Mouse (Mus musculus): ENCODE results near the gene Zfp27. TPM values are rescaled to one million over a fixed set of nuclear protein-coding genes. Genes with fewer than 3 reads are reported as not detected.

Zfp27 gene
- total RNA-seq (2014; fragmentation: Nextera tagmentation) (10.6 and 12.6 TPM in 2 replicates), total RNA-seq (2017) (9.0 and 10.2 TPM in 2 replicates), polyA plus RNA-seq (2012) (0.23 and 0.27 TPM in 2 replicates)

DNA sequence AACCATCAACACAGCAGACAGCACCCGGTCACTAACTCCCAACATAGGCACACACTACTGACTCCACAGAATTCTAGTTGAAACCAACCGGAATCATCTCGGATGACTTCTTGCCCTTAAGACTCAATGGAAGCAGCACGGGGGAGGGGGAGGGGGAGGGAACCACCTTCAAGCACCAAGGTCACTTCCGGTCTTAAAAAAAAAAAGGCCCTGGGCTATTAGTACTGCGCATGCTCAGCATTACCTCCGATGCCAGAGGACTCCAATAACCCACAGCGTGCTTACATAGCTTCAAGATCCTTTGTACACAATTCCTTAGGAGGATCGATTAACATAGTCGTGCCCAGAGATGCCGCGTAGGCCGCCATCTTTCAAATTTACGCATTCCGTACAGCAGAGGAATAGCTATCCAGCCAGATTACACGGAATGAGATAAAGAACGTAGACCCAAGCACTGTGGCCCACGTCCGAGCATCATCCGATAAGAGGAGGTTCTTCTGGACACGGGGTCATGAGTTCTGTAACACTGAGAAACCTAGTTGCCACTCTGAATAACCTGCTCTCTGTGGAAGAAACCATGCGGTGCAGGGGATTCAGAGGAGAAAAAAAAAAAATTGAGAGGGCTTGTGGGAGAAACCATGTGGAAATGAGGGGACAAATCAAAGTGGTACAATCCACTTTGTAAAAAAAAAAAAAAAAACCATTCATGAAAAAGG is at the start of gene Zfp27:
Gene Zfp27, minus strand, starts transcription at position 607 of the 716 bp plus-strand sequence.
- ATAC-seq (ENCODE audit: extremely low read depth, insufficient number of reproducible peaks, low FRiP score, poor library complexity, severe bottlenecking) (peak; percentile 69), DNase-seq (ENCODE audit: low spot score) (peak; percentile 70)
- Histone ChIP-seq H3K4me1 (ENCODE audit: insufficient read depth, low read depth, low read length) (peaks cover 19% of the 10 kb centered on the region), H3K4me3 (ENCODE audit: low read depth, low read length) (peak within 1 kb of the TSS; percentile 70), H3K27me3 (ENCODE audit: insufficient read depth, low read length) (no peaks in the 10 kb centered on the region), H3K9me3 (replicated peaks) (no peaks in the 10 kb centered on the region), H3K36me3 (replicated peaks) (peaks cover 21% of the 10 kb centered on the region)
- TF ChIP-seq GATA2 (IDR thresholded peaks at IDR 0.05; ENCODE audit: borderline replicate concordance, low read depth, low read length), result no peak
- TF ChIP-seq GATA1 (IDR thresholded peaks at IDR 0.05; ENCODE audit: borderline replicate concordance, low read length), result no peak
- no peak for TF ChIP-seq CTCF (IDR thresholded peaks at IDR 0.05; ENCODE audit: low read depth, low read length)
- TF ChIP-seq POLR2AphosphoS5 (IDR thresholded peaks at IDR 0.05; ENCODE audit: insufficient replicate concordance, low read depth, low read length), result no peak
- TF ChIP-seq TAL1 (conservative IDR thresholded peaks at IDR 0.05; ENCODE audit: low read depth, low read length), result no peak

DNA sequence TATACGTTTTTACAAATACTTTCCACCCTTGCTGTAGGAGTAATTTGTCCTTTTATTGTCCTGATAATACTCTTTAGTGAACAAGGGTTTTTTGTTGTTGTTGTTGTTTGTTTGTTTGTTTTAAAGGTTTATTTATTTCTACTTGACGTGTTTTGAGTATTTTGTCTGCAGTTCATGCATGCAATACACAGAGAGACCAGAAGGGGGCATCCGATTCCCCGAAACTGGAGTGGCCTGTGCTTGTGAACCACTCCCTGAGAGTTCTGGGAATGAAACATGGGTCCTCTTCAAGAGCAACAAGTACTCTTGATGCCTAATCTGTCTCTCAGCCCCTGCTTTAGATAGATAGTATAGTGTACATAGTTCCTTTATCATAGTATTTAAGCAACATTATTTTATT is 48.4 kb upstream of the Zfp27 start:
- no peak for ATAC-seq (ENCODE audit: extremely low read depth, insufficient number of reproducible peaks, low FRiP score, poor library complexity, severe bottlenecking)
- no peaks in the 10 kb centered on the region for H3K27me3 ChIP-seq (ENCODE audit: insufficient read depth, low read length)
- peak overlapping the region; percentile 79; the same call in 1 of the 2 replicates for H3K4me3 ChIP-seq (ENCODE audit: low read depth, low read length)
- peaks cover 17% of the 10 kb centered on the region for H3K36me3 ChIP-seq (replicated peaks)
- peaks cover 9% of the 10 kb centered on the region for H3K4me1 ChIP-seq (ENCODE audit: insufficient read depth, low read depth, low read length)
- peak; percentile 28 for DNase-seq (ENCODE audit: low spot score)
- TF ChIP-seq GATA2 (IDR thresholded peaks at IDR 0.05; ENCODE audit: borderline replicate concordance, low read depth, low read length) (no peak), CTCF (IDR thresholded peaks at IDR 0.05; ENCODE audit: low read depth, low read length) (peak; percentile 63), POLR2AphosphoS5 (IDR thresholded peaks at IDR 0.05; ENCODE audit: insufficient replicate concordance, low read depth, low read length) (no peak)
- H3K9me3 ChIP-seq (replicated peaks), result no peaks in the 10 kb centered on the region

DNA sequence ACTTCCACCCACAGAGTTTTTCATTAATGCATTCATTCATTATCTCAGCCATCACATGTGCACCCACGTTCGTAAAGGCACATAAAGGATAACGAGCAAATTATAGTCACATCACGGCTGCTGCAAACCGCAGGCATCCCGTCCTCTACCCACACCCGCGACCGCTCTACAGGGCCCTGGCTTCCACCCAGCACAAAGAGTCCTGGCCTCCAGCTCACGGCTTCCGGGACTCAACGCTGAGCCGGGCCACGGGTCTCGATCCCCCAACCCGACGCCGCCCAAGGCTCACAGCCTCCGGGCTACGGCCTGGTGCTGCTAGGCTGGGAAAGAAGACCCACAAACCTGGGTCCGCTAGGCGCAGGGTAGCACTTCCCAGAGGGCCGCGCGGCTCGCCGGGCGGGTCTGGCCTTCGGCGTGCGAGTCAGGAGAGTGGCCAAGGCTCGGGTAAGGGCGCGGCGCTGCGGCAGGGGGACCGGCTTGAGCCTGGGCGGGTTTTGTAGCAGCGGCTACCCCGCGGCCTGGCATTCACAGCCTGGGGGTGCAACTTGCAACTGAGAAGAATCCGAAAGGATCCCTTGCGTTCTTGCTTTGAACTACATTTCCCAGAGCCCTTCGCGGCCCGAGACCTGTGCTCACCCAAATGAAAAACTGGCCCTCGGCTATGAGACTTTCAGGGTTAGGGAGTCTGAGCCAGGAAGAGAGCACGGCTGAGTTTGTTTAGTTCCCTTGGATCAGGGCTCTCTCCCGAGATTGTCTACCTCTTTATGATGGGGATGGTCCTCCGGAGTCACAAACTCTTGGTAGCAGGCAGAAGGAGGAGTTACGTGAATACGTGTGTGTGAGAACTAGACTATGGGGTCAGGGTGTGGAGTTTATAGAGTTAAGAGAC is 47.4 kb upstream of the Zfp27 start, which contains the start of gene Zfp74:
Gene Zfp74, minus strand, starts transcription at position 577 of the 889 bp plus-strand sequence.
- peak within 1 kb of the TSS; percentile 79 for H3K4me3 ChIP-seq (ENCODE audit: low read depth, low read length)
- no peaks in the 10 kb centered on the region for H3K9me3 ChIP-seq (replicated peaks)
- peak; percentile 78 for DNase-seq (ENCODE audit: low spot score)
- peaks cover 25% of the 10 kb centered on the region for H3K36me3 ChIP-seq (replicated peaks)
- ATAC-seq (ENCODE audit: extremely low read depth, insufficient number of reproducible peaks, low FRiP score, poor library complexity, severe bottlenecking), result peak; percentile 58
- peaks cover 9% of the 10 kb centered on the region for H3K4me1 ChIP-seq (ENCODE audit: insufficient read depth, low read depth, low read length)
- TF ChIP-seq CTCF (IDR thresholded peaks at IDR 0.05; ENCODE audit: low read depth, low read length) (no peak), GATA1 (IDR thresholded peaks at IDR 0.05; ENCODE audit: borderline replicate concordance, low read length) (no peak), TAL1 (conservative IDR thresholded peaks at IDR 0.05; ENCODE audit: low read depth, low read length) (no peak), POLR2AphosphoS5 (IDR thresholded peaks at IDR 0.05; ENCODE audit: insufficient replicate concordance, low read depth, low read length) (no peak), GATA2 (IDR thresholded peaks at IDR 0.05; ENCODE audit: borderline replicate concordance, low read depth, low read length) (no peak)
- no peaks in the 10 kb centered on the region for H3K27me3 ChIP-seq (ENCODE audit: insufficient read depth, low read length)

DNA sequence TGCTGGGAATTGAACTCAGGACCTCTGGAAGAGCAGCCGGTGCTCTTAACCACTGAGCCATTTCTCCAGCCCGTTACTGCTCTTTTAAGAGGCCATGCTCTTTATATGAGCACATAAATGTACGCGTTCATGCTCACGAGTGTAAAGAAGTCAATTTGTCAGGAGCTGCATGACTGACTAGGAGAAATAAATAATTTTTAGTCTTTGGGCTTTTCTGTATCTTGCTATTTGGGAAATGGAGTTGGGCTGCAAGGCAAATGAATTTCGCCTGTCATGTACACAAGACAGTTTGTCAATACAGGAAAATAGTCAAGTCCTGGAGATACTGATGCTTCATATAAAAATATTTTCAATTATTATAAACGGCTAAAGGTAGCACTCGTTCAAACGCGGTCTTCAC is 46.7 kb upstream of the Zfp27 start:
- no peaks in the 10 kb centered on the region for H3K27me3 ChIP-seq (ENCODE audit: insufficient read depth, low read length)
- peaks cover 9% of the 10 kb centered on the region for H3K4me1 ChIP-seq (ENCODE audit: insufficient read depth, low read depth, low read length)
- no peaks in the 10 kb centered on the region for H3K9me3 ChIP-seq (replicated peaks)
- H3K4me3 ChIP-seq (ENCODE audit: low read depth, low read length), result peak overlapping the region; percentile 79
- peaks cover 30% of the 10 kb centered on the region for H3K36me3 ChIP-seq (replicated peaks)
- no peak for ATAC-seq (ENCODE audit: extremely low read depth, insufficient number of reproducible peaks, low FRiP score, poor library complexity, severe bottlenecking)
- TF ChIP-seq TAL1 (conservative IDR thresholded peaks at IDR 0.05; ENCODE audit: low read depth, low read length) (no peak), GATA2 (IDR thresholded peaks at IDR 0.05; ENCODE audit: borderline replicate concordance, low read depth, low read length) (no peak), POLR2AphosphoS5 (IDR thresholded peaks at IDR 0.05; ENCODE audit: insufficient replicate concordance, low read depth, low read length) (no peak), CTCF (IDR thresholded peaks at IDR 0.05; ENCODE audit: low read depth, low read length) (no peak), GATA1 (IDR thresholded peaks at IDR 0.05; ENCODE audit: borderline replicate concordance, low read length) (no peak)
- DNase-seq (ENCODE audit: low spot score), result no peak

DNA sequence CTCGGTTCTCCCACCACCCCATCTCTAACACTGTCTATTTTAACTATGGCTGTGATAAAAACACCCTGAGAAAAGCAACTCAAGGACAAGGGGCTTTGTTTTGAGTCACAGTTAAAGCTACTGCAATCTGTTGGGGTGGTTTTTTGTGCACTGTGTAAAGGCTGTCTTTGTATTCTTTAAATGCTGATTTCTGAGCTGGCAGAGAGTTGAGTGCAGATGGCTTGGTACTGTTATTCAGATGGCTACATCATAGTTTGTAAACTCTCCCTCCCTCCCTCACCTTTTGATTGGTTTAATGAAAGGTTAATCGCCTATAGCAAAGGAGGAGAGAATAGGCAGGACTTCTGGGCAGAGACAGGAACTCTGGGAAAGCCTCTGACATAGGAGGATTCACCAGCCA is 37.8 kb upstream of the Zfp27 start:
- Histone ChIP-seq H3K36me3 (replicated peaks) (peaks cover 64% of the 10 kb centered on the region), H3K9me3 (replicated peaks) (no peaks in the 10 kb centered on the region), H3K27me3 (ENCODE audit: insufficient read depth, low read length) (no peaks in the 10 kb centered on the region), H3K4me3 (ENCODE audit: low read depth, low read length) (no peak overlapping the region), H3K4me1 (ENCODE audit: insufficient read depth, low read depth, low read length) (no peaks in the 10 kb centered on the region)
- ATAC-seq (ENCODE audit: extremely low read depth, insufficient number of reproducible peaks, low FRiP score, poor library complexity, severe bottlenecking) (no peak), DNase-seq (ENCODE audit: low spot score) (no peak)
- no peak for TF ChIP-seq TAL1 (conservative IDR thresholded peaks at IDR 0.05; ENCODE audit: low read depth, low read length)
- TF ChIP-seq CTCF (IDR thresholded peaks at IDR 0.05; ENCODE audit: low read depth, low read length), result no peak
- TF ChIP-seq GATA2 (IDR thresholded peaks at IDR 0.05; ENCODE audit: borderline replicate concordance, low read depth, low read length), result no peak

DNA sequence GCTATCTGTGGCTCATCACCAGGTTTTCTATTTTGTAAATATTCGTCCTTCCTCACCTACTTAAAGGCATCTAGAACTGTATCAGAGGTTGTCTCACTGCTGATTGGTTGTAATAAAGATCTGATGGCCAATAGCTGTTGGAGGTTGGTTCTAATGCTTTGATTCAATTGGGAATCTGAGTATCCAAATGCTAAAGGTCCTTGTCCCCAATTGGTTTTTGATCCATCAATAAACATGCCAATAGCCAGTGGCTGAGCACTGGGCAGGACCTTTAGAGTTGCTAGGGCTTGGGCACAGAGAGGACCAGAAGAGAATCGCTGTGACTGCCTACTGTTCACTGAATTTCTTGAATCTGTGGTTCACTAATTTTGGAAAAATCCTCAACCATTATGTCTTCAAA is 37.3 kb upstream of the Zfp27 start:
- H3K36me3 ChIP-seq (replicated peaks), result peaks cover 60% of the 10 kb centered on the region
- ATAC-seq (ENCODE audit: extremely low read depth, insufficient number of reproducible peaks, low FRiP score, poor library complexity, severe bottlenecking) (no peak), DNase-seq (ENCODE audit: low spot score) (no peak)
- H3K27me3 ChIP-seq (ENCODE audit: insufficient read depth, low read length), result no peaks in the 10 kb centered on the region
- TF ChIP-seq POLR2AphosphoS5 (IDR thresholded peaks at IDR 0.05; ENCODE audit: insufficient replicate concordance, low read depth, low read length), result no peak
- no peak for TF ChIP-seq CTCF (IDR thresholded peaks at IDR 0.05; ENCODE audit: low read depth, low read length)
- no peak for TF ChIP-seq TAL1 (conservative IDR thresholded peaks at IDR 0.05; ENCODE audit: low read depth, low read length)
- no peaks in the 10 kb centered on the region for H3K9me3 ChIP-seq (replicated peaks)
- H3K4me3 ChIP-seq (ENCODE audit: low read depth, low read length), result no peak overlapping the region
- no peaks in the 10 kb centered on the region for H3K4me1 ChIP-seq (ENCODE audit: insufficient read depth, low read depth, low read length)
